Mouse (Mus musculus): ENCODE measurements at regions not wholly inside any gene's neighbourhood (a gene's known extent, or its start where the extent isn't known, plus 50 kb on each side); places are given as distances from the start of the nearest gene placed in this dataset.

DNA sequence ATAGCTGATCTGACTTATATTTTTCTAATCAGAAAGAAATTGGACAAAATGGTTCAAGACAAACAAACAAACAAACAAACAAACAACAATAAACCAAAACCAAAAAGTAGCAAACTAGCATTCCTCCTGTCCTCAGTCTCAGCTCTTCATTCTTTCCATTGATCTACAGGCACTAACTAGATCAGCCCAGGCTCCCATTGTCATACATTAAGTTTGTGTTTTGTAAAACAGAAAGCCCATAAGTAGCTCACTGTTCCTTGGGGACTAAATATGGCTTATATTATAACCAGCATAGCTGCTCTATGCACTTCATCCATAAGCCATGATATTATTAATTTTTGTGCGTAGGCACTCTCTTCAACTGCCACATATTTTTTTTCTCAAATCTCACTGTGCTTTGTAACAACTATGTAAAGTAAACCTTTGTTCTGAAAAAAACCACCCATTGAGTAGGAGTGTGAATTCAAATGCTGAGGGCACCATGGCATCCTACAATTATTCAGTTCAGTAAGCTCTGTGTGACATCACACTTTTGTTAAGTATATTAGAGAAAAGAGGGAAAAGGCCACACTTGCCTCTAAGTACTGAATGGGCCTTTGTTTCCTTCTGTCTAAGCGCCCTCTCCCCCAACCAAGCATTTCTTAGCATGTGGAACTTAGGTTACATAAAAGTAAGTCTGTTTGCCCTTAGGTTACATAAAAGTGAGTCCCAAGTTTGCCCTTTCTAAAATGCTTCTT lies 108.7 kb upstream of the Abcb5 start:
- TF ChIP-seq CTCF (IDR thresholded peaks at IDR 0.05; ENCODE audit: control insufficient read depth, insufficient read depth, insufficient read length) (no peak), USF1 (IDR thresholded peaks at IDR 0.05; ENCODE audit: low read depth) (no peak)
